Mouse (Mus musculus): ENCODE data around the gene Glyat. TPM values are rescaled to one million over a fixed set of nuclear protein-coding genes. Genes with fewer than 3 reads are reported as not detected.
A peak's percentile ranks its signal among the peaks of the same experiment; 100 is the strongest.

The Glyat gene
- 37.0 and 41.7 TPM in 2 replicates for polyA plus RNA-seq (2015; fragmentation: Nextera tagmentation; extraction: Ambion mirVana)

DNA sequence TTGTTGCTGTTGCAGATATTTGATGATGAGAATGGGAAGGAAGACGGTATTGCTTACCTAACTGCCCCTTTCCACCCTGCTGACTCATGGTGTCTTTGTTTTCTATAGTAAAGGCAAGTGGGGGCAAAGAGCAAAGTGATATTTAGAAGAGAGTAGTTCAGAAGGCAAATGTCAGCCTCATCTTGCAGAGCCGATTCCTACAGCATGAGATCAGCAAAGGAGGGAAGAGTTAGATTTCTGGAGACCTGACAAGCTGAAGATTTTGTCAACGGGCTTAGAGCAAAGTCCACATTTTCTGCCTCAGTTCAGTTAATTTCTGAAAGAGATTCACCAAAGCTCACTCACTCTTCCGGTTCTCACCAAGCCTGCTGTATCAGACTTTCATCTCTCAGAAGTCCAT is at the start of gene Glyat:
Glyat (plus strand) TSS at position 133 of the 400 bp plus-strand sequence.
- Histone ChIP-seq H3K27me3 (ENCODE audit: insufficient read depth, low read length) (no peaks in the 10 kb centered on the region), H3K9me3 (replicated peaks; ENCODE audit: low read length) (no peaks in the 10 kb centered on the region), H3K4me1 (replicated peaks; ENCODE audit: insufficient read depth, low read length) (no peaks in the 10 kb centered on the region), H3K4me2 (ENCODE audit: low read length) (peak within 1 kb of the TSS; percentile 23; the same call in 1 of the 2 replicates), H3K4me3 (replicated peaks; ENCODE audit: low read depth, low read length) (no peak within 1 kb of the TSS), H3K36me3 (ENCODE audit: insufficient read depth, low read length) (no peaks in the 10 kb centered on the region), H3K9ac (ENCODE audit: low read depth, low read length) (no peak within 1 kb of the TSS), H3K27ac (0 out of 2 replicates have a peak within 1 kb of the TSS, but pooled peaks have one; percentile 34)
- 67% methylated on average over 4 of the region's 4 CpGs for WGBS
- no peak for TF ChIP-seq CTCF (IDR thresholded peaks at IDR 0.05; ENCODE audit: low read depth)
- ATAC-seq (replicated peaks; ENCODE audit: low FRiP score, low read depth) (peak; percentile 65), DNase-seq (ENCODE audit: low spot score) (peak; percentile 13)

DNA sequence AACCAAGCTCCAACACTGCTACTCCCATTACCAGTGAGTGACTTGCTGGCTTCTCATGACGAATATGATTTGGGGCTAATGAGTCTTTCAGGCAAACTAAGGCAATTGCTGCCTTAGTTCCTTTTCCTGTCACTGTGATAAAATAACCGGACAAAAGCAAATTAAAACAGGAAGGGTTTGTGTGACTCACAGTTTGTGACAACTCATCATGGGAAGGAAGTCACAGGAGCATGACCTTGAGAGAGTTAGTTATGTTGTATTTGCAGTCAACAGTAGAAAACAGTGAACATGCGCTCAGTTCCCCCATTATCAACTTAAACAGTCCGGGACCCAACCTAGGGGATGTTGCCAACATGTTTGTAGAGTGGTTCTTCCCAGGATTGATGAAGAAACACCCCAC is 47.8 kb upstream of the Glyat start:
- WGBS, result 61% methylated on average over 4 of the region's 4 CpGs
- H3K27me3 ChIP-seq (ENCODE audit: insufficient read depth, low read length), result no peaks in the 10 kb centered on the region
- ATAC-seq (replicated peaks; ENCODE audit: low FRiP score, low read depth), result no peak
- no peak for TF ChIP-seq CTCF (IDR thresholded peaks at IDR 0.05; ENCODE audit: low read depth)
- H3K4me2 ChIP-seq (ENCODE audit: low read length), result no peak overlapping the region
- no peak overlapping the region for H3K4me3 ChIP-seq (replicated peaks; ENCODE audit: low read depth, low read length)
- no peaks in the 10 kb centered on the region for H3K9me3 ChIP-seq (replicated peaks; ENCODE audit: low read length)
- H3K36me3 ChIP-seq (ENCODE audit: insufficient read depth, low read length), result no peaks in the 10 kb centered on the region
- H3K4me1 ChIP-seq (replicated peaks; ENCODE audit: insufficient read depth, low read length), result no peaks in the 10 kb centered on the region
- DNase-seq (ENCODE audit: low spot score), result peak; percentile 16
- H3K27ac ChIP-seq, result no peak overlapping the region
- H3K9ac ChIP-seq (ENCODE audit: low read depth, low read length), result no peak overlapping the region

DNA sequence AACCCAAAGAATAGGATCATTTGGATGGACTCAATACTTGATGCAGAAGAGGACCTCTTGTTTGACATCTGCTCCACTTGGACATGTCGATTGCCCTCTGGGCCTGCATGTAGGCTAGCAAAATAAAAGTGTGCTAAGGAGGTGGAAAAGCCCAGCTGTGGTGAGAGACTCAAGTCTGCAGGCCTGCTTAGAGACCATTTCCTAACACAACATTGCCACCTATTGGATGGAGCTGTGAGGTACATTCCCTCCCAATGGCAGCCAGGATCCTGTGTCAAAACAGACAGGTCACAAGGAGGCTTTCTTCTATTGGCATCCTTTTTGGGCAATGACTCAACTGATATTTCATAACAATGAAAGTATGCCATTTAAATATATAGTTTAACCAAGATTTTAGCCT is 41.2 kb upstream of the Glyat start:
- H3K27me3 ChIP-seq (ENCODE audit: insufficient read depth, low read length), result no peaks in the 10 kb centered on the region
- no peaks in the 10 kb centered on the region for H3K9me3 ChIP-seq (replicated peaks; ENCODE audit: low read length)
- WGBS, result 7% methylated on average over 1 of the region's 1 CpGs
- peak; percentile 92 for TF ChIP-seq CTCF (IDR thresholded peaks at IDR 0.05; ENCODE audit: low read depth)
- H3K4me2 ChIP-seq (ENCODE audit: low read length), result no peak overlapping the region
- H3K36me3 ChIP-seq (ENCODE audit: insufficient read depth, low read length), result no peaks in the 10 kb centered on the region
- no peak overlapping the region for H3K9ac ChIP-seq (ENCODE audit: low read depth, low read length)
- 0 out of 2 replicates have a peak, but pooled peaks have one; percentile 23 for ATAC-seq (replicated peaks; ENCODE audit: low FRiP score, low read depth)
- no peak overlapping the region for H3K27ac ChIP-seq
- DNase-seq (ENCODE audit: low spot score), result peak; percentile 87
- peaks cover 5% of the 10 kb centered on the region; the same call in 1 of the 2 replicates for H3K4me1 ChIP-seq (replicated peaks; ENCODE audit: insufficient read depth, low read length)
- H3K4me3 ChIP-seq (replicated peaks; ENCODE audit: low read depth, low read length), result no peak overlapping the region

GRCm38 (mm10) chr19:12595135-12595529 is 38.0 kb upstream of the Glyat start:
- no peak for ATAC-seq (replicated peaks; ENCODE audit: low FRiP score, low read depth)
- no peak for DNase-seq (ENCODE audit: low spot score)
- peak overlapping the region; percentile 99; the same call in 1 of the 2 replicates for H3K4me2 ChIP-seq (ENCODE audit: low read length)
- no peaks in the 10 kb centered on the region for H3K9me3 ChIP-seq (replicated peaks; ENCODE audit: low read length)
- 0 out of 2 replicates have a peak overlapping the region, but pooled peaks have one; percentile 69 for H3K4me3 ChIP-seq (replicated peaks; ENCODE audit: low read depth, low read length)
- no peak overlapping the region for H3K27ac ChIP-seq
- peaks cover 6% of the 10 kb centered on the region; the same call in 1 of the 2 replicates for H3K4me1 ChIP-seq (replicated peaks; ENCODE audit: insufficient read depth, low read length)
- no peak for TF ChIP-seq CTCF (IDR thresholded peaks at IDR 0.05; ENCODE audit: low read depth)
- 41% methylated on average over 2 of the region's 2 CpGs for WGBS
- no peaks in the 10 kb centered on the region for H3K36me3 ChIP-seq (ENCODE audit: insufficient read depth, low read length)
- H3K27me3 ChIP-seq (ENCODE audit: insufficient read depth, low read length), result no peaks in the 10 kb centered on the region
- no peak overlapping the region for H3K9ac ChIP-seq (ENCODE audit: low read depth, low read length)

DNA sequence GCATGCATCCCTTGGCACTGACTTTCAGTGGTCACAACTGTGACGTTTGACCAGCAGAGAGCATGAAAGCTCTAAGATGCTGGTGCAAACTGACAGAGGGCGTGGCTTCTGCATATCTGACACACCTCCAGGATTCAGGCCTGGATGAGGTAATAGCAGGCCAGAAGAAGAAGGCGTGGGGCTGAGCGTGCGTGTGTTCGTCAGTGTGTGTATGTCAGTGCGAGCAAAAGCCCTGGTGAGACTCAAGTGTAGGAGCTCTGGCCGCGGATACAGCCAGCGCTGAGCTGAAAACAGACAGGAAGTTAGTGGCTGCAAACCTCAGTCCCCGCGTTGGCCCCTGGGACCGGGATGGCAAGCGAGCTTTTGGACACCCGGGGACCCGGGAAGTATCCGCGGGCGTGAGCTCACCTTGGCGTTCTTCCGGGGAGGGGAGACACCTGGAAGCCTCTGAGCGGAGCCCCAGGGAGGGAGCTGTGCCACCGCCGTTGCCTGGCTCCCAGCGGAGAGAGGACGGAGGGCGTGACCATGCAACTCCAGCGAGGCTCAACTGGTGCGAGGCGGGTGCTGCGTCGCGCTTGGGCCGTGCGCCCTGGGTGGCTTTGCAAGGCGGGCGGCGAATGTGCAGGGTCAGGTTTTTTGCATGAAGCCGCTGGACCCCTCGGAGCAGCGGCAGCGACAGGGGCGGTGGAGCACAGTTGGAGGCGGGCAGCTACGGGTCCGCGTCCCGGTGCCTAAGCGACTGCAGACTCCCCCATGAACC is 37.4 kb upstream of the Glyat start:
- peak; percentile 89 for DNase-seq (ENCODE audit: low spot score)
- Histone ChIP-seq H3K36me3 (ENCODE audit: insufficient read depth, low read length) (no peaks in the 10 kb centered on the region), H3K4me2 (ENCODE audit: low read length) (peak overlapping the region; percentile 99), H3K4me3 (replicated peaks; ENCODE audit: low read depth, low read length) (peak overlapping the region; percentile 69), H3K9ac (ENCODE audit: low read depth, low read length) (peak overlapping the region; percentile 76), H3K27ac (peak overlapping the region; percentile 92), H3K27me3 (ENCODE audit: insufficient read depth, low read length) (no peaks in the 10 kb centered on the region), H3K4me1 (replicated peaks; ENCODE audit: insufficient read depth, low read length) (peaks cover 6% of the 10 kb centered on the region; the same call in 1 of the 2 replicates), H3K9me3 (replicated peaks; ENCODE audit: low read length) (no peaks in the 10 kb centered on the region)
- WGBS, result under 1% methylated on average over 49 of the region's 49 CpGs
- peak; percentile 92 for ATAC-seq (replicated peaks; ENCODE audit: low FRiP score, low read depth)
- peak; percentile 75 for TF ChIP-seq CTCF (IDR thresholded peaks at IDR 0.05; ENCODE audit: low read depth)

GRCm38 (mm10) chr19:12596290-12597072 is 36.6 kb upstream of the Glyat start:
- Histone ChIP-seq H3K27me3 (ENCODE audit: insufficient read depth, low read length) (no peaks in the 10 kb centered on the region), H3K36me3 (ENCODE audit: insufficient read depth, low read length) (no peaks in the 10 kb centered on the region), H3K9me3 (replicated peaks; ENCODE audit: low read length) (no peaks in the 10 kb centered on the region), H3K27ac (peak overlapping the region; percentile 92), H3K4me3 (replicated peaks; ENCODE audit: low read depth, low read length) (peak overlapping the region; percentile 69), H3K9ac (ENCODE audit: low read depth, low read length) (peak overlapping the region; percentile 76), H3K4me2 (ENCODE audit: low read length) (peak overlapping the region; percentile 99), H3K4me1 (replicated peaks; ENCODE audit: insufficient read depth, low read length) (peaks cover 6% of the 10 kb centered on the region; the same call in 1 of the 2 replicates)
- no peak for DNase-seq (ENCODE audit: low spot score)
- TF ChIP-seq CTCF (IDR thresholded peaks at IDR 0.05; ENCODE audit: low read depth), result no peak
- 14% methylated on average over 23 of the region's 23 CpGs for WGBS
- ATAC-seq (replicated peaks; ENCODE audit: low FRiP score, low read depth), result peak; percentile 52

Data from kidney, postnatal 0 days (tissue).